Mouse (Mus musculus) ovary, postnatal 10 days (tissue): ENCODE measurements at regions not wholly inside any gene's neighbourhood (a gene's known extent, or its start where the extent isn't known, plus 50 kb on each side); places are given as distances from the start of the nearest gene placed in this dataset.
A peak's percentile ranks its signal among the peaks of the same experiment; 100 is the strongest.

ENCODE experiments used
- DNase-seq: peaks from one replicate; pipeline ENCODE4 v3.0.0; 2022; ENCODE audit warnings: low spot score

GRCm38 (mm10) chr4:105327711-105328471, 170.7 kb downstream of the Plpp3 start:
- DNase-seq, result no peak

- peak; percentile 31 for DNase-seq
Measured at GRCm38 (mm10) chr4:105328776-105329175, 171.6 kb downstream of the Plpp3 start.

- no peak for DNase-seq
Measured at GRCm38 (mm10) chr4:105332081-105332480, 174.9 kb downstream of the Plpp3 start.

GRCm38 (mm10) chr4:105335872-105336271, 178.7 kb downstream of the Plpp3 start:
- DNase-seq, result no peak

- DNase-seq, result no peak
Measured at GRCm38 (mm10) chr4:105336557-105336956, 179.4 kb downstream of the Plpp3 start.

- DNase-seq, result no peak
Measured at GRCm38 (mm10) chr4:105338131-105338530, 181.0 kb downstream of the Plpp3 start.

GRCm38 (mm10) chr4:105338861-105339260, 181.7 kb downstream of the Plpp3 start:
- no peak for DNase-seq

- no peak for DNase-seq
Measured at GRCm38 (mm10) chr4:105341274-105341673, 184.1 kb downstream of the Plpp3 start.

- no peak for DNase-seq
Measured at GRCm38 (mm10) chr4:105346846-105347245, 189.7 kb downstream of the Plpp3 start.

GRCm38 (mm10) chr4:105347911-105348310, 190.8 kb downstream of the Plpp3 start:
- DNase-seq, result no peak

GRCm38 (mm10) chr4:105349316-105350207, 192.4 kb downstream of the Plpp3 start:
- no peak for DNase-seq

GRCm38 (mm10) chr4:105352342-105352741, 195.2 kb downstream of the Plpp3 start:
- peak; percentile 33 for DNase-seq

GRCm38 (mm10) chr4:105352953-105353352, 195.8 kb downstream of the Plpp3 start:
- no peak for DNase-seq

GRCm38 (mm10) chr4:105354097-105354496, 196.9 kb downstream of the Plpp3 start:
- DNase-seq, result no peak

- DNase-seq, result no peak
Measured at GRCm38 (mm10) chr4:105356616-105357015, 199.5 kb downstream of the Plpp3 start.

GRCm38 (mm10) chr4:105358725-105359124, 201.6 kb downstream of the Plpp3 start:
- DNase-seq, result no peak

- DNase-seq, result no peak
Measured at GRCm38 (mm10) chr4:105364496-105364895, 207.3 kb downstream of the Plpp3 start.

GRCm38 (mm10) chr4:105365076-105365475, 207.9 kb downstream of the Plpp3 start:
- DNase-seq, result no peak

- DNase-seq, result no peak
Measured at GRCm38 (mm10) chr4:105376591-105376990, 219.4 kb downstream of the Plpp3 start.

GRCm38 (mm10) chr4:105377469-105378187, 220.5 kb downstream of the Plpp3 start:
- no peak for DNase-seq

- DNase-seq, result no peak
Measured at GRCm38 (mm10) chr4:105384826-105385225, 227.7 kb downstream of the Plpp3 start.

GRCm38 (mm10) chr4:105385481-105385880, 228.3 kb downstream of the Plpp3 start:
- no peak for DNase-seq
